10 mouse cellular contexts compared by ENCODE assay signal in the genomic region with DNA sequence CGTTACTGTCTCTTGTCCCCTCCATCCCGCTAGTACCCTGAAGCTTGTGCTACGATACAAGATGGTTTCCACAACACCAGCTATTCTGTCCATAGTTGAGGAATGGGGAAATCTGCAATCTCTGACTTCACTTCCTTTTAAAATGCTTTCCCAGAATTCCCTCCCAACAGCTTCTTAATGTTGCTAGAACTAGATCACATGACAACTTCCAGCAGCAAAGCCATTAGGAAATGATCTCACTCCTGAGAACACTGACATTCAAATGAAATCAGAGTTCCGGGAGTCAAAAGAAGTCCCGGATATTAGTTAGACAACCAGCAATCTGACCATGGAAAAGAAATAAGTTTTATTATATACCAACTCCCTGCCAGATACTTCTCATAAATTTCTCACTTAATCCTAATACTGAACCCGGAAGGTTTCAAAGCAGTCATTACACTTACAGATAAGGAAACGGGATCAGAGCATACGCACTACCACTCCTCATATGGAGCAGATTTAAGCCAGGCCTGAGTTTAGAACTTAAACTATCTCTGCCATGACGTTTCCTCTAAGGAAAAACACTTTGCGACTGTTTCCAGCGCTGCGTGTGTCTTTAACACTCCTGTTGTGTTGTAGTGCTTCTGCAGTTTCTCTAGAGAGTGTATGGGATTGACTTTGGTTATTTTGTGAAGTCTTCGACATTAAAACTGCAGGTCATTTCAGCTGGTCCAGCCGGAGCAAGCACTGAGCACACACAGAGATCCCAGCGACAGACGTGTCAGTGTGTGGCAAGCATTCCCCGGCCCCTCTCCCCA. TPM values are rescaled to one million over a fixed set of nuclear protein-coding genes. Genes with fewer than 3 reads are reported as not detected.
DNase-seq lines count a peak whose midpoint lies in the region; ATAC-seq and TF ChIP-seq lines count a peak whose summit lies in the region.
"Had no signal": no experiment of that assay in that cellular context is flagged by ENCODE, and none has a peak within 500 bp of the region (broad histone marks: within the 10 kb centered on the region; RNA-seq: fewer than 3 reads in every experiment).

No protein-coding gene starts in this region.

- no peak for DNase-seq in forebrain, postnatal 0 days
- DNase-seq in forebrain, embryonic 10.5 days (ENCODE audit: extremely low spot score, low spot score) = no peak
- DNase-seq in lung, embryonic 14.5 days = no peak
- no peak for DNase-seq in lung, postnatal 36 days
- no peak for DNase-seq in limb, embryonic 10.5 days (ENCODE audit: low spot score)
- DNase-seq in thymus, adult 18-20 months = no peak

- 71% methylated on average over 17 of the region's 17 CpGs for WGBS in forebrain, postnatal 0 days
- WGBS in forebrain, embryonic 10.5 days = 81% methylated on average over 17 of the region's 17 CpGs
- WGBS in lung, embryonic 14.5 days = 31% methylated on average over 17 of the region's 17 CpGs
- WGBS in limb, embryonic 10.5 days = 75% methylated on average over 17 of the region's 17 CpGs
- 68% methylated on average over 17 of the region's 17 CpGs for WGBS in olfactory bulb, adult 2 months

- no peak overlapping the region for H3K4me2 ChIP-seq in forebrain, postnatal 0 days (ENCODE audit: low read depth)
- no peak overlapping the region for H3K4me2 ChIP-seq in lung, embryonic 14.5 days

- no peaks in the 10 kb centered on the region for H3K4me1 ChIP-seq in forebrain, postnatal 0 days (ENCODE audit: insufficient read depth)
- H3K4me1 ChIP-seq in forebrain, embryonic 10.5 days = no peaks in the 10 kb centered on the region; the same call in 1 of the 2 replicates
- H3K4me1 ChIP-seq in lung, embryonic 14.5 days (ENCODE audit: insufficient read depth) = peaks cover 15% of the 10 kb centered on the region
- peaks cover 7% of the 10 kb centered on the region; the same call in 1 of the 2 replicates for H3K4me1 ChIP-seq in limb, embryonic 10.5 days
- H3K4me1 ChIP-seq in olfactory bulb, adult 2 months (ENCODE audit: control insufficient read depth, insufficient read depth, low read length) = peaks cover 4% of the 10 kb centered on the region; the same call in 1 of the 2 replicates

- peak overlapping the region; percentile 54 for H3K27ac ChIP-seq in forebrain, postnatal 0 days (ENCODE audit: low read depth, low read length)
- no peak overlapping the region for H3K27ac ChIP-seq in forebrain, embryonic 10.5 days
- peak overlapping the region; percentile 95 for H3K27ac ChIP-seq in lung, embryonic 14.5 days (ENCODE audit: low read depth)
- H3K27ac ChIP-seq in limb, embryonic 10.5 days = peak overlapping the region; percentile 9; the same call in 1 of the 2 replicates
- peak overlapping the region; percentile 50; the same call in 1 of the 2 replicates for H3K27ac ChIP-seq in olfactory bulb, adult 2 months (ENCODE audit: insufficient read depth, low read depth, low read length)

- TF ChIP-seq CTCF in forebrain, postnatal 0 days (IDR thresholded peaks at IDR 0.05; ENCODE audit: low read depth) = no peak
- no peak for TF ChIP-seq CTCF in lung, embryonic 14.5 days (IDR thresholded peaks at IDR 0.05; ENCODE audit: low read depth)
- TF ChIP-seq CTCF in olfactory bulb, adult 2 months (IDR thresholded peaks at IDR 0.05; ENCODE audit: insufficient read depth, low read depth, low read length) = no peak

- H3K9ac ChIP-seq in forebrain, postnatal 0 days = no peak overlapping the region
- no peak overlapping the region for H3K9ac ChIP-seq in lung, embryonic 14.5 days

- no peak for TF ChIP-seq POLR2A in olfactory bulb, adult 2 months (IDR thresholded peaks at IDR 0.05; ENCODE audit: insufficient read depth, low read depth, low read length)

- 0 out of 2 replicates have a peak, but pooled peaks cover 4% of the 10 kb centered on the region for H3K9me3 ChIP-seq in forebrain, postnatal 0 days (ENCODE audit: low read length)
- H3K9me3 ChIP-seq in forebrain, embryonic 10.5 days = no peaks in the 10 kb centered on the region
- no peaks in the 10 kb centered on the region for H3K9me3 ChIP-seq in lung, embryonic 14.5 days (ENCODE audit: low read depth, low read length)
- no peaks in the 10 kb centered on the region for H3K9me3 ChIP-seq in limb, embryonic 10.5 days (replicated peaks)

- no peak for ATAC-seq in forebrain, postnatal 0 days
- peak; percentile 42 for ATAC-seq in lung, embryonic 14.5 days (ENCODE audit: insufficient read depth)
- ATAC-seq in CD4-positive, CD25-positive, alpha-beta regulatory T cell, adult 4 months = no peak

- H3K27me3 ChIP-seq in forebrain, postnatal 0 days (ENCODE audit: insufficient read depth, low read length) = no peaks in the 10 kb centered on the region
- H3K27me3 ChIP-seq in forebrain, embryonic 10.5 days (ENCODE audit: poor library complexity, severe bottlenecking) = no peaks in the 10 kb centered on the region
- no peaks in the 10 kb centered on the region for H3K27me3 ChIP-seq in lung, embryonic 14.5 days (ENCODE audit: insufficient read depth, low read length)
- no peaks in the 10 kb centered on the region for H3K27me3 ChIP-seq in limb, embryonic 10.5 days (ENCODE audit: low read depth, poor library complexity, severe bottlenecking)

- no peaks in the 10 kb centered on the region for H3K36me3 ChIP-seq in forebrain, postnatal 0 days (ENCODE audit: insufficient read depth)
- H3K36me3 ChIP-seq in forebrain, embryonic 10.5 days (replicated peaks) = no peaks in the 10 kb centered on the region
- no peaks in the 10 kb centered on the region for H3K36me3 ChIP-seq in lung, embryonic 14.5 days (ENCODE audit: insufficient read depth)
- no peaks in the 10 kb centered on the region for H3K36me3 ChIP-seq in limb, embryonic 10.5 days

- H3K4me3 ChIP-seq in forebrain, postnatal 0 days (ENCODE audit: low read depth, low read length) = no peak overlapping the region
- no peak overlapping the region for H3K4me3 ChIP-seq in forebrain, embryonic 10.5 days
- H3K4me3 ChIP-seq in lung, embryonic 14.5 days (ENCODE audit: low read depth, low read length) = no peak overlapping the region
- H3K4me3 ChIP-seq in limb, embryonic 10.5 days = no peak overlapping the region
- no peak overlapping the region for H3K4me3 ChIP-seq in olfactory bulb, adult 2 months (ENCODE audit: insufficient read depth, low read depth, low read length)

RNA-seq across cellular contexts. Expression of a gene that starts 36.5 kb away (rescaled TPM):
- total RNA-seq in forebrain, postnatal 0 days (2014; rRNA removed) = 0.08 TPM in 1 of 2 replicates, not detected in the other
- not detected in 2 replicates for polyA plus RNA-seq in forebrain, postnatal 0 days (2015; fragmentation: Nextera tagmentation; extraction: Ambion mirVana)
- not detected in 2 replicates for polyA plus RNA-seq in forebrain, embryonic 10.5 days (2016; fragmentation: Nextera tagmentation; extraction: Ambion mirVana)
- not detected in 2 replicates for polyA plus RNA-seq in lung, embryonic 14.5 days (2014; fragmentation: Nextera tagmentation; extraction: Ambion mirVana)
- polyA plus RNA-seq in limb, embryonic 10.5 days (2016; fragmentation: Nextera tagmentation; extraction: Ambion mirVana) = not detected in 2 replicates
- polyA plus RNA-seq in olfactory bulb, adult 2 months (2012; ENCODE audit: insufficient read depth, insufficient read length, low replicate concordance, missing spikeins) = not detected in 2 replicates
- polyA plus RNA-seq in CD4-positive, CD25-positive, alpha-beta regulatory T cell, adult 4 months (2017; shearing (Covaris generic)) = not detected
- total RNA-seq: left cerebral cortex, postnatal 4 days had no signal
- polyA plus RNA-seq: neural tube, embryonic 11.5 days had no signal
